Mouse (Mus musculus) frontal cortex, adult (tissue): Measurements from ENCODE around the gene Atl1.

Source experiments
- ATAC-seq: cut with Nextera tagmentation; 2 replicates; pipeline ENCODE4 v1.9.2; 2017; ENCODE audit warnings: mild to moderate bottlenecking, moderate library complexity, mixed read lengths; ENCODE audit not compliant: low TSS enrichment

Atl1 gene

DNA sequence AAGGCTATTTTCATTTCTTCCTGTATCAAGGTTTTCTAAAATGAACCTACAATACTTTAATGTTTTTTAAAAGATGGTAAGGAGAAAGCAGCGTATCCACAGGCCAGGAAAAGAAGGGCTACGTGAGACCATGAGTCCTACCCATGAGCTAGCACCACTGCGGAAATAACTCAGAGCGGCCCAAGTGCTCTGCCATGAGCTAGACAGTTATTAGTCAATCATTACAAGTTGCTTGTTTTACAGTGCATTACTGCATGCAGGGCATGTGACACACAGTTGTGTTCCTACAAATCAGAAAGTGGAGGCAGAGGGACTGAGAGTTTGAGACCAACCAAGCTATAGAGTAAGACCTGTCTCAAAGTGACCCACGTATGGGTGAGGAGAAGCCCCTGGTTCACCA lies 8.4 kb upstream of the Atl1 start:
- ATAC-seq: no peak

DNA sequence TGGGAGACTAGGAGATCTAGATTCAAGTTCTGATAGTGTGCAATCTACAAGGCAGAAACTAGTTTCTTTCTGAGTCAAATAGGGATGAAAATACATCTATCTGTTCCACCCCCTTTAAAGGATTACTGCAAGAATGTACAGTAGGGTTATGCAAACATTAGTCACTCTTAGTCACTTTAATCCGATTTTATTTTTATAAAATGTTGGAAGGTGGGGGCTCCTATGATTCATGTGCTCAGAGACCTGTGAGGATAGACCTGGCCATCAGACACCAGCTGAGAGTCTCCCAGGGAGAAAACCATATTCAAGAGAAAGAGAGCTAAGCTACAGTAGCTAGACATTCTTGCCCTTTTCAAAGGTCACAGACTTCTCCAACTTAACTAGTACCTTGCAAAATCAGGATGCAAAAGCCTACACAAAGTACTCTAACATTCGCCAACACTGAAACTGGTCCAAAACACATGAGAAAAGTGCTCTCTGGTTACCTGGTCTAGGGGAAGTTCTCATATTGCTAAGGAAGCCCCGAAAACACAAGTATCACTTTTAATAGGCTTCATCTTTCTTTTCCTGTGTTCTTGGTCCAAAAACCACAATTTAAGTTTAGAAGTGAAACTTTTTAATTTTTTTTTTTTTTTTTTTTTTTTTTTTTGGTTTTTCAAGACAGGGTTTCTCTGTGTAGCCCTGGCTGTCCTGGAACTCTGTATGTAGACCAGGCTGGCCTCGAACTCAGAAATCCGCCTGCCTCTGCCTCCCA lies 7.1 kb upstream of the Atl1 start:
- ATAC-seq: peak; percentile 48; the same call in 1 of the 2 replicates

DNA sequence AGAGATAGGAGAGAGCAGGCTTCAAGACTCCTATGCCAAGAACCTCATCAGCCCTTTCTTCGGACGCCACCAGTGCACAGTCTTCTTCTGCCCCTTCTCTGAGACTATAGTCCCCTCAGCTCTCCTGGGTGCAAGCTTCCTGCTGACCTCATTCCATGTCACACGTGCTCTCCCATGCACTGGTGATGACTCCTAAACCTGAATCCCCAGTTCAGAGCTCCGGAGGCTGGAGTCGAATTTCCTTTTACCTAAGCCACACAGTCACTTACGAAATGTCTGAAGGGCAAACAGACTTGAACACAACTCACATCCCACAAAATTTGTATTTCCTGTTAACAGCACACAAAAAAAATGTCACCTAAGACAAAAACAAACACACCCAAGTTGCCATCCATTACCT lies 4.6 kb upstream of the Atl1 start:
- ATAC-seq: no peak

DNA sequence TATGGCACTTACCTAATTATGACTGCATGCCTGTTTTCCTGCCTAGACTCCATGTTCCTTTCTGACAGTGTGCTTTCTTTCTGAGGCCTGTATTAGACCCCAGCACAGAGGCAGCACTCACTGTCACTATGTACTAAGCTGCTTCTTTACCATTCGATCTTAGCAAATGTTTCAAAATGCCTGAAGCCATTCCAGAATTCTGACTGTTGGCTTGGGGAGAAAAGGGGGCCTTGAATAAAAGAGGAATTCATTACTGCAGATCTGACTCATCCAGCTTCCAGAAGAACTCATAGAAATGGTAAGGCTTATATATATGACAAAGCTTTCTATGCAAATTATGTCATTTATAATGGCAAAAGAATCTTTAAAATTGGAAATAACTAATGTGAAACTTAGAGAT lies 4.1 kb upstream of the Atl1 start:
- ATAC-seq: no peak

DNA sequence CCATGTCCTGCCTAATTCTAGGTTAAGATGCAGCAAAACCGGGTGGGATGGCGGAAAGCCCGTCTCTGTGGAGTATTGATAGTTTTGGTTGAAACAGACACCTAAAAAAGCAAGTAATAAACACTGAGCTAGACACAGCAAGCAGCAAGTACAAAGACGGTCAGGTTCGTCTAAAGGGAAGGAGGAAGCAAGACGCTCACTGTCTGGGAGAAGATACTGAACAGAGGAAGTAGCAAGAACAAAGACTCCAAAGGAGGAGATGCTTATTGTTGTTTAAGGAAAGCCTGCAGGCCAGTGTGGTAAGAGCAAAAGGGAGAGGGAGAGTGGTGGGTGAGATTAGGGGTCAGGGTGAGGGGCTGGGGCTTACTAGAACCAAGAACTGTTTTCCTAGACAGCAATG lies 2.4 kb upstream of the Atl1 start:
- ATAC-seq: no peak

DNA sequence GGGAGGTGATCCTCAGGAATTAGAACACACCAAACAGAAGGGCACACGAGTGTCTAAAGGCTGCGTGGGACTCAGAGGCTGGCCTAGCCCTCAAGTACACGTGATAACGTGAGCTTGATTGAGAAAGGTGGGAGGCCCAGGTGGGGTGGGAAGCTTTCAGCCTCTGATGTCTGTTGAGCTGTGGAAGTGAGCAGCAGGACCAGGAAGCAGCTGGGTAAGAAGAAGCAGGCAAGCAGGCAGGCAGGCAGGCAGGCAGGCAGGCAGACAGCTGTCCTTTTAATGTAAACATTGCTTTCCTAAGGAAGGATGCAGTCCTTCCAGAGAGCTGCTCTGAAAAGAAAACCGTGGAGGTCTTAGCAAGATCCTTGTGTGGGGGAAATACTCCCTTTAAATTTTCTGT lies 1.9 kb upstream of the Atl1 start:
- no peak for ATAC-seq

DNA sequence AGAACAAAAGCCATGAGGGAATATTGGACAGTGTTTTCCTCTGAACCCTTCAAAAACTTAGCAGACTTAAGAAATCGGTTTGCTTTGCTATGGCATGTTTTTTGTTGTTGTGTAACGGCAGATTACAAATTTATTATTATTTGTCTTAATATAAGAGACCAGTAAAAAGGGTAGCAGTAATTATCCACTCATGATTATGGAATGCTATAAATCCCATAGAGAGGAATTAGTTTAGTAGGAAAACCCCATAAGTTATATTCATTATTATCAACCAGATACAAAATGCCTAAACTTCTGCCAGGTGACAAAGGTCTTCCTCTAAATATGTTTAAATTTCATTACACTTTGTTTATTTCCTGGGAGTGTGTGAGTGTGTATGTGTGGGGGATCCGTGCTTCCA lies 693 bp upstream of the Atl1 start:
- no peak for ATAC-seq

DNA sequence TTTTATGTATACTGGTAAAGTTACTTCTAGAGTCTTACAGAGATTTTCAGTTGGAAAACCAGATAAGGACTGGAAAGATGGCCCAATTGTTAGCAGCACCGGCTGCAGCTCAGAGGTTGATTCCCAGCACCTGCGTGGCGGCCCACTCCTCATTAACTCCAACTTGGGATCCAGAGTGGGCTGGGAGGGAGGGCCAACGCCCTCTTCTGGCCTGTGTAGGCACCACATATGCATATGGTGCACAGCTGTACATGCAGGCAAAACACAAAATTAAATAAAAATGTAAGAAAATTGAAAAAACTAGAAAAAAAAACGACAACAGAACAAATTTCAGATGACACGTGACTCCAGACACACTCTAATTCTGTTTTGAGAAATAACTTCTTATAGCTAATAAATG lies 1.5 kb downstream of the Atl1 start:
- ATAC-seq: no peak

DNA sequence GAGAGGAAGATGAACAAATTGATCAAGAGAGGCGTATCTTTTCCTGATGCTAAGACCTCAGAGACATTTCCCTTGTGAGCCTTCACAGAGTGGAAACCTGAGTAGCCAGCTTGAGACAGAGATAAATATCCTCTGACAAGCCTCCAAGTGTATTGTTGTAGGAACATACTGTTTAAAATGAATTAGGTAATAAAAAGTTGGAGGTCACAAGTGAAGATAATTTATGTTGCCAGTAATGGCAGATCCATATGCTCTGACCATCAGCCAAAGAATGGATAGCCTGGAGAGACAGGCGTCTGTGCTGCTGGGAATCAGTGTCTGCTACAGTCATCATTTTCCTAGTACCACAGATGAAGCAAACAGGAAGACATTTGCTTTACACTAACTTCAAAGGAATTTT lies 2.6 kb downstream of the Atl1 start:
- ATAC-seq: no peak

DNA sequence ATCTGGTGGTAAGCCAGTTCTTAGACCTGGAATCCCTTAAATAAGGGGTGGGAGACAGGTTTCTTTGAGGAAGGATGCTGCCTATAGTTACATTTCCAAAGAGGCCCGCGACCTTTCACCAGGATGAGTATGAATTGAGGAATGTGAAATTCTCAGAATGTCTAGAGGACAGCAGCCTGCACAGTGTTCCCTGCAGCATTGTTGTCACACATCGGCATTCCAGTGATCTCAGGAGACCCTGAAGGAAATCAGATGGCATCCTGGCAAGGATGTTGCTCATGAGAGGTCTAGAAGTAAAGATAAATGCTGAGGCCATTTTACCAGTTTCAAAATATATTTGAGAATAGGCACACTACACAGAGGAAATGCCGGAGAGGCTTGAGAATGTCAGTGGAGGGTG lies 5.7 kb downstream of the Atl1 start:
- ATAC-seq: no peak

DNA sequence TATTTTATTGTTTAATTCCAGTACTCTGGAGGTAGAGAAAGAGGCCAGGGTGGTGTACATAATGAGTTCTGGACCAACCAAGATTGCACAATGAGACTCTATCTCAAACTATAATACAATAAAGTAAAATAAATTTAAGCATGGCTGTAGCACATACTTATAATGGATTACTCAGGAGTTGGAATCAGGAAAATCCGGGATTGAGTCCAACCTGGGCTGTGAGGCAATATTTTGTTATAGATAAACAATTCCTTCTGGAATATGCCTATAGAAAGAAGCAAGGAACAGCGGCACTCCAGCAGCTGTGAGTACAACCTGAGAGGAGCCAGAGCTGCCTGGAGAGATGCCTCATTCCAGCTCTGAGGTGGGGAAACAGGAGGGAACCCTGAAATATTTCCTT lies 12.6 kb downstream of the Atl1 start:
- ATAC-seq: no peak

DNA sequence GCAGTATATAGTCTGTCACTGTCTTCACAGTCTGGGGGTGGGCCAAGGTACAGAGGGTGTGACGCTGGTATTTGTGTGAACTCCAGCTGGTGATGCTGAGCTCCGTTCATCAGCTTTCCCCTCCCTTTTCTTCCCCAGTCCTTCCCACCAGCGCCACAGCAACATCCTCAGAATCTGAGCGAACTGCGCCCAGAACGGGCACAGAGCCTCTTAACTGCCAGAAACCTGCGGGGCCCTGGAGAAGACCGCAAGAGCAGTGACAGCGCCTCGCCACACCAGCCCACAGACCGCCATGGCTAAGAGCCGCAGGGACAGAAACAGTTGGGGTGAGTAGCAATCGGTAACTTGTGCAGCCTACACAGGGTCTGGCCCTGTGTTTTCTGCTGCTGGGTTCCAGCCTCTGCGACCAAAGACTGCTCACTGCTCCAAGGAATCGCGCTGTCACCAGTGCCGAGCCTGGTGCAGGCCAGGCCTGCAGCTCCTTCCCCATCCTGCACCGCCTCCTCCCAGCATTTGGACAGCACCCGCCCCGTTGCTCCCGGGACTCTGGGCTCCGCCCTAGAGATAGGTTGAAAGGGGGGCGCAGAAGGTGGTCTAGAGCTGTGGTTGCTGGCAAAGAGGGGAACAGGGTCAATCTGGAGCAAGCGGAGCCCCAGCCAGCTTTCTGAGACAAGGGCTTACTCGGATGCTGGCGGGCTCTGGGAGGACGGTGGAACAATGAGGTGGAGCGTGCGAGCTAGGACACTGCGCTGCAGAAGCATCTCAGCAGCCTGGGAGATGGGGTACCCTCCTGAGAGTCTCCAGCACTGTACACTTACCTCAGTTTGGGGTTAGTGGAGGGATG lies 15.5 kb downstream of the Atl1 start:
- ATAC-seq: peak; percentile 81

DNA sequence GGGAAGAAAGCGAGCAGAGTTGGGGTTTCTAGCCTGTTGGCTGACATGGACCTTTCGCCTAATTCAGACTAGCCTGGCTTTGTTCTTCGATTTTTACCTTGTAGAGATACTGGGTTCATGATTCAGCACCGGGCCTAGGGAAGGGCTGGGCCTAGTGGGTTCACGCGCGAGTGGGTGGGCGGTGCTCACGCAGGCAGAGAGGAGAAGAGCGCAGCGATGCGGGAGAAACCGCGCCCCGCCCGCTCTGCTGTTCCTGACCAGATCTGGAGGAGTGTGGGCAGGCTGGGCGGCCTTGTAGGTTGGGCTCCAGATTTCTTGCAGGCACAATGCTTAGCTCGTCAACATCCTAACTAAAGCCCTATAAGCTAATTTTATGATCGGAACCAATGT lies 16.1 kb downstream of the Atl1 start:
- peak; percentile 84 for ATAC-seq

DNA sequence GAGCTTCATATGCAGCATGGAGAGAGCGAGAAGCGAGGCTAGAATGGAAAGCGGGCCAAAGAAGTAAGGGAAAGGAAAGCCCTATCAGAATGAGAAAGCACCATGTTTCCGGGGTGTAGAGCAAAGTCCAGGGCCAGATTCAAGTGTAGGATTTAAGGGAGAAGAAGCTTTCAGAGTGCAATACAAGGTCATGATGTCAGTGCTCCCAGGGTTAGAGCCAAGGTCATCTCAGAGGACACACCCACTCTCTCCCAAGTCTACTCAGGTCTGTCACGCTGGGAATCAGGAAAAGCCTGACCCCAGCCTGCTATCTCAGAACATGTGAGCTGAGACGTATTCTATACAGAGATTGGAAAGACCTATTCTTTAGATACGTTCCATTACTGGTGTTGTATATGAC lies 19.5 kb downstream of the Atl1 start:
- no peak for ATAC-seq

DNA sequence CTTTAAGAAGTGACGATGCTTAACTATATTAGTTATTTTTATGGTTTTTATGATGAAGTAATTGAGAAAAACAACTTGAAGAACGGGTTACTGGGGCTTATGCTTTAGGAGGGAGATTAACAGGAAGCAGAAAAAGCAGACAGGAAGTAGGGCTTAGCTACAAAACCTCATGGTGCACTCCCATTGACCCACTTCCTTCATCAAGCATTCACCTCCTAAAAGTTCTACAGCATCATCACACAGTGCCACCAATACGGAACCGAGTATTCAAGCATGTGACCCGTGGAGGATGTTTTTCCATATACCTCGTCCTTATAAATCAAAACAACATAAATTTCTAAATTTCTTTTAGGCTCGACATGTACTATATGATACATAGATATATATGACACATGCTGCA lies 20.3 kb downstream of the Atl1 start:
- ATAC-seq: no peak

DNA sequence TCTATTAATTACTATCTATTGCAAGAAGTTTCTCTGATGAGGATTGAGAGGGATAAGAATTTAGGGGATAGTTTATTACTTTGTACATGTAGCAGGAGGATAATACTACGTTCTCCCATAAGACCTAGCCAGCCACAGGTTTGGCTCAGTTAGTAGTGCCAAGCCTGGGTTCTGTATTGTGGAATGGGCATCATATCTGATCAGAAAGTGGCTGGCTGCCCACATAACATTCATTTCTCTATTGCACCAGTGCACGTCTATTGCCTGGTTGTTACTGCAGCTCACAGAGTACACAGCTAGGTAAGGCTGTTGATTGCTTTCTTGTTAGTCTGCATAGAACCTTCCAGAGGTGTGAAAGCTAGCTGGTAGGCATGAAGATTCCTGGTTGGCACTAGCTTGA lies 25.5 kb downstream of the Atl1 start:
- no peak for ATAC-seq

DNA sequence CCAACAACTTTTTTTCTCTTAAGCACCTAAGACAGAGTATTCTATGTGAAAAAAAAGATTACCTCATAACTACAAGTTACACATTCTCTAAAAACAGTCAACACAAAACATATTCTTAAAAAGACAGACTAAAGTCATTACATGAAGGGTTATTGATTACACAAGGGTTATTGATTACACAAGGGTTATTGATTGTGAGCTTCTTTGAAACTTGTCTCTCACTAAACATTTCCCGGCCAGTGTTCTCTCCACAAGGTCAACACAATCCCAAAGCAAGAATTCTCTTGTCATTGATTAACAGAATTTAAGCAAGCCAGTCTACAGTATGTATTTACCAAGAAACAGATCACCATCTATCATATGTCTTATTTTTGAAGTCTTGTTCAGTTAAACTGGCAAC lies 29.7 kb downstream of the Atl1 start:
- no peak for ATAC-seq

DNA sequence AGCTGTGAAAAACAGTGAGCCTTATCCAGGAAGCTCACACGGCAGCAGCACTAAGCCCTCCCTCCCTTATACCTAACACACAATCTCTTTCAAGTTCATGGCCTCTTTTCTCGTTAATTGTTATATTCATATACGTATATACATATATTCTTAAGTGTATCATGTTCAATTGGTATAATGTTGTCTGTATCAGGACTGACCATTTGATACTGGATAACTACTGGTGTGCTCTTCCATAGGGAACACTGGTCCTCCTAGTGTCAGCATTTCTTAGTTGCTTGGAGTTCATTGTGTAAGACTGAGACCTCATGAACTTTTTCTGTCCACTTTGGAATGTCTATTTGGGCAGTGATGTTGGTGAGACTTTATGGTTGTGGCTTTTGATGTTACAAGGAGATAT lies 30.7 kb downstream of the Atl1 start:
- ATAC-seq: no peak

DNA sequence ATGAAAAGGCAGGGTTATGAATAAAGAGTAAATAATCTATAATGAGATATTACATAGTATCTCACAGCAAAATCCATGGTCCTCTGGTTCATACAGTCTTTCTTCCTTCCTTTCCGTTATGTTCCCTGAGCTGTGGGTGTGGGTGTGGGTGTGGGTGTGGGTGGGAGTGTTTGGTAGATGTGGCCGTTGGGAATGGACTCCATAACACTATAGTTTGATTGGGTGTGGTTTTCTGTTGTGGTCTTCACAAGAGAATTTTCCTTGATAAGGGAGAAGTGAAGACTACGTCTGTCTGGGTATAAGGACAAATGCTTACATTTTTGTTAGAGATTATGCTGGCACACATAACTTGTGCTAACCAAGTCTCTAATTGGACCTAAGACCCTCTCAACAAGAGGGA lies 31.2 kb downstream of the Atl1 start:
- ATAC-seq: no peak

DNA sequence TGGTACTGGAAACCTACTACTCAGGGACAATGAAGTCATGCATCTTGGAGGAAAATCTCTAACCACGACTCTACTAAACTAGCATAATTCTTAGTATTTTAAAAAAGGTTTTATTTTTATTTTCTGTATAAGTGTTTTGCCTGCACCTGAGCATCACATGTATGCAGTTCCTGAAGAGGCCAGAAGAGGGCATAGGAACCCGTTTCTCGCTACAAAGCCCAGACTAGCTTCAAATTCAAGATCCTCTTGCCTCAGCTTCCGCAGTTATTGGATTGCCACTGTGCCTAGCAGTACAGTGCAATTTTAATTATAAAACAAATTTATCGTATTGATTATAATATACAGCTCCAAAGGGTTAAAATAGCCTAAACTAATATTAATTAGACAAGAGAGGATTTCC lies 31.6 kb downstream of the Atl1 start:
- no peak for ATAC-seq

DNA sequence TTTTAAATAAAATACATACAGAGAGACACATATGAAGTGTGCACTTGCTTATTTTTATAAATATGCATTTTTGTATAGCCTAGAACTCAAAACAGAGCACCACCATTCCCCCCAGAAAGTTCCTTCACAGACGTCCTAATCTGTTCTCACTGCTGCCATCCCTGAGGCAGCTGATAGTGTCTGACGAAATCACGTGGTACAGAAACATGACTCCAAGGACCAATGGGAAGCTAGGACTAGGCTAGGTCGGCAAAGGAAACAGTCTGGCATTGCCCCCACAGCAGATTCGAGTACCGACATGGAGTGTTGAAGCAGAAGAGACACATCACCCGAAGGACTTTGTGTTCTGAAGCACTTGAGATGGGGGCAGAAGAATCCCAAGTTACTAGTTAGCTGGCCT lies 34.3 kb downstream of the Atl1 start:
- ATAC-seq: no peak

DNA sequence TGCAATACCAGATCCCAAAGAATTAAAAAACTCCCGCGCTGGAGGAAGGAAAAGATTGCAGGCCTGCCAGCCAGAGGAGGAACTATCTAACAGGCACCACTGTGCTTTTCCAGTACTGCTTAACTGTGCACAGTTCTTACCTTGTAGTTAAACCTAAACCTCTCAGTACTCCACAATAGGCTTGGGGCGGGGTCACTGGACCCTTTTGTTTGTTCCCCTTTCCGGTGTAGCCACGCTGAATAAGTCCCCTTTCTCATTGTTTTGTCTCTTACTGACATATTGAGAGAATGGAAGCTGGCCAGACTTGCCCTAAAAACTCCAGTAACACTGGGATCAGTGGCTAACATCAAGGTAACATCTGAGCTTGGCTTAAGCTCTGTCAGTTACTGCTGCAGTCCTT lies 45.3 kb downstream of the Atl1 start:
- ATAC-seq: no peak

DNA sequence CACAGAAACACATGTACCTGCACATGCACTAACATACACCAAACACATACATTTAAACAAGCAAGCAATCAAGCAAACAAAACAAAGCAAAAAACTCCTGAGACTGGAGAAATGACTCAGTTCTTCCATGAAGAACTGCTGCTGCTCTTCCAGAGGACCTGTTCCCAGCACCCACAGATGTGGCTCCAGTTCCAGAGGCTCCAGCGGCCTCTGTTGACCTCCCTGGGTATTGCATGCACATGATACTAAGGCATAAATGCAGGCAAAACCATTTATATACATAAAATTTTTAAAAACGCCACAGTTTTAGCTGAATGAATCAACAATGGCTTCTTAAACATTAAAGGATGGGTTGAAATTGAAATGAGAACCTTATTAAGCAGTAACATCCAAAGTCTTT lies 46.9 kb downstream of the Atl1 start:
- no peak for ATAC-seq
